Mouse (Mus musculus) left cerebral cortex, postnatal 10 days (tissue): Measurements from ENCODE around the gene Ccdc60. TPM values are rescaled to one million over a fixed set of nuclear protein-coding genes. Genes with fewer than 3 reads are reported as not detected.

ENCODE experiments used
- DNase-seq, 2 experiments: peaks; one replicate each; pipeline ENCODE4 v3.0.0; 2021 to 2022; ENCODE audit warnings: low spot score in 2 of 2, mixed read lengths in 1 of 2; ENCODE audit errors: extremely low spot score in 1 of 2
- intact Hi-C: fragments of 180-260 bp; cut with DNase I; formaldehyde crosslinking; loops from one replicate; pipeline ENCODE4 v1.15.1; 2025
- total RNA-seq, 2 experiments: library from RNA; stranded (reverse); gene quantifications; 2 replicates each; pipeline ENCODE4 v1.2.3; 2021

The Ccdc60 gene
- total RNA-seq, 2 experiments from 2014 or later: 0.09 to 0.41 TPM

- intact Hi-C loops: no loop called here
- peak; percentile 17 to 29 for DNase-seq
Measured at GRCm38 (mm10) chr5:116115071-116115834, 173.5 kb downstream of the Ccdc60 start.

- intact Hi-C loops: no loop called here
- DNase-seq: no peak
Measured at GRCm38 (mm10) chr5:116108651-116109050, 180.1 kb downstream of the Ccdc60 start.

- intact Hi-C loops: no loop called here
- no peak for DNase-seq
Measured at GRCm38 (mm10) chr5:116084231-116084630, 204.6 kb downstream of the Ccdc60 start.

- intact Hi-C loops: no loop called here
- DNase-seq: no peak
Measured at GRCm38 (mm10) chr5:116083081-116083480, 205.7 kb downstream of the Ccdc60 start, which contains the start of gene Tmem233. TSS of gene Tmem233 (minus strand) at chr5:116083244.

- no peak for DNase-seq
- intact Hi-C loops: no loop called here
Measured at GRCm38 (mm10) chr5:116082241-116082900, 206.4 kb downstream of the Ccdc60 start.

GRCm38 (mm10) chr5:116081616-116082015, 207.2 kb downstream of the Ccdc60 start:
- DNase-seq: no peak
- intact Hi-C loops: no loop called here

- intact Hi-C loops: no loop called here
- DNase-seq: no peak
Measured at GRCm38 (mm10) chr5:116080736-116081135, 208.0 kb downstream of the Ccdc60 start.

Other genes starting within 250 kb of the Ccdc60 start
- not detected for gene Tmem233, start 205.7 kb downstream of the Ccdc60 start, total RNA-seq
- gene Hspb8, start 133.9 kb upstream of the Ccdc60 start, total RNA-seq: 1 to 10 TPM; 4.1 to 6.3 TPM